Mouse (Mus musculus): ENCODE results near the gene Atg16l2. TPM values are rescaled to one million over a fixed set of nuclear protein-coding genes. Genes with fewer than 3 reads are reported as not detected.

Atg16l2 gene
- polyA plus RNA-seq (2017; shearing (Covaris generic)), result 10 to 100 TPM; 39.3 to 53.6 (median 44.9) TPM

DNA sequence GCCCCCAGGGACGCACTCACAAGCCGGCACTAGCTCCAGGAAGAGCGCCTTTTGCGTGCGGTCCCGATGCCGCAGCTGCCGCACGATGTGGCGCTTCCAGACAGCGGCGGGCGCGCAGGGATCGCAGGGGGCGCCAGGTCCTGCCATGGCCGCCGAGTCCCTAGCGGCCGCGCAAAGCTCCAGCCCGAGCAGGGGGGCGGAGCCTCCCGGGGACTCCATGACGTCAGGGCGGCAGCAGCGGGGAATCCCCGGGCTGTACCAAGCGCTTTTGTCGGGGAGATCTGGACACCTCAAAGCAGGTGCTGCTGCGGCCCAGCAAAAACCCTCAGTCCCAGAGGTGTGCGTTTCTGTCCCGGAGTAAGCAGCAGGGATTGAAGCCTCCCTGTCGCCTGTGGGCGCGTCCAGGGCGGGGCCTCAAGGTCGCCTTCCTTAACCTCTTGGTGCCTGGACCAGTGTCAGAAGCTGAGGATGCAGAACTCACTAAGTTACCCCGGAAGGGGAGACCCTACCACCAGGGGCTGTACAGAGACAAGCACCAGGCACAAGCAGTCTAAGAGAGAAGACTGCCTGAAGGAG, at the start of gene Atg16l2:
Gene Atg16l2 (minus strand): TSS at position 371 of the 576 bp plus-strand sequence.
- ATAC-seq, result peak; percentile 89

DNA sequence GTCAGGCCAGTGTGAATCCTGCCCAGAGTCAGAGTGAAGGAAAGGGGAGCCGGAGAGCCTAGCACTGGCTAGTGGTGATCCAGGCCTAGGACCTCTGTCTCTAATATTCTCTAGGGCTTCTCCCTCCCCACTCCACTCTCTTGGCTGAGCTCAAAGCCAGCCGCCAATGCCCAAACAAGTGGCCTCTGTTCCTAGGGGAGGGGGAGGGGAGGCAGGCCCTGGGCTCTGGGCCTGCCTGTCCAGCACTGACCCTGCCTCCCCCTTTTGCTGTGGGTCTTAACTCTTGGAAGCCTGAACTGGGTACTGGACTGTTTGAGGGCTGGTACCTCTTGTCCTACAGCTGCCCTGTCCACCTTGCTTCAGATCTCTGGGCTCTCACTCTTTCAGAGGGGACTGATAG, 47.8 kb upstream of the Atg16l2 start:
- ATAC-seq, result no peak

DNA sequence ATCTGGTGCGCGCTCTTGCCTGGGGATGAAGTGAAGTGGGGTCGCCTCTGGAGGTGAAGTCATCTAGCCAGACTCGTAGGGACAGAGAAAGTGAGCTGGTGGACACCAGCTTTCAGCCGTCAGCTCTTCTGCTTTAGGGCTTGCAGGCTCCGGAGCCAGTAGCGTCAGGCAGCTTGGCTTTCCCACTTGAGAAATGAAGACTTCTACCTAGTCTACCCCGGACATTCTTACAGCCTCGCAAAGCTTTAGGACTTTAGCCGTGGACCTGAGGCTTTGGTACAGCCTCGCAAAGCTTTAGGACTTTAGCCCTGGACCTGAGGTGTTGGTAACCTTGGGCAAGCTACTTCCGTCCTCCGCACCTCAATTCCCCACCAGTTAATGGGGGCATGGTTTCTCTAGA, 46.3 kb upstream of the Atg16l2 start:
- peak; percentile 48 for ATAC-seq

DNA sequence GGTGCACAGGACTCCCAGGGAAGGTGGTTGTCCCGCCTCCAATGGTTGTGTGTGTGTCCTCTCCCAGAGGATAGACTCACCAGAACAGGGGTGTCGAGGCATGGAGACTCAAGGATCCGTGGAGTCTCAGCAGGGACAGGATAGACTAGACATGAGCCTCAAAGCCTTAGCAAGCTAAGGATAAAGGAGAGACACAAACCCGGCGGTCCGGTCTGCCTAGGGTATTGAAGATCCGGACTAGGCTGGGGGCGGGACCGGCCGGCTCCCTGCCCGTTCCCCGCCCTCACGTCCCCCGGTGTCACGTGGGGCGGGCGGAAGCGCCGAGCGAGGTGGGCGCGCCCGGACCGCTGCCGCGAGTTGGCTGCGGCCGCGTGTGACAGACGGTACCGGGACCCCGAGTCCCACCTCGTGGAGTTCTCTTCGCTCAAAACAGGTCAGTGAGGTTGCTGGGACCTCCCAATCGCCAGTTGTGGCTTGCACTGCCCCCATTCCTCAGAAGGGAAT, 45.8 kb upstream of the Atg16l2 start, which contains the start of gene Arap1:
Gene Arap1 (plus strand): TSS at position 301 of the 504 bp plus-strand sequence.
- peak; percentile 80 for ATAC-seq

DNA sequence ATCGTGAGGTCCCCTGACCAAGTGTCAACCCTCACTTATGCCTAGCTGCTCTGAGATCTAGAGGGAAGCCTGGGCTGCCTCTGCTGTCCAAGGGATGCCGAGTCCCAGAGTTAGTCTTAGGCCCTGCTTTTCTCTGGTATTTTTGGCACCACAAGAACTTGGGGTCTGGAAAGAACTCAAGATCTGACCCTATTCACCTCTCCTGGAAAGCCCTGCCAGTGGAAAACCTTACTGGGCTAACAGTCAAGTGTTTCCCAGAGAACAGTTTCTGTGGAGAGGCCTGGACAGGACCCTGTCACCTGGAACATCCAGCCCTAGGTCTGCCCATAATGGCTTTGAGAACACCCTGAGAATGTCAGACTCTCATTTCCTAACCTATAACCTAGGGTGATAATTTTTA, 44.9 kb upstream of the Atg16l2 start:
- ATAC-seq, result no peak

DNA sequence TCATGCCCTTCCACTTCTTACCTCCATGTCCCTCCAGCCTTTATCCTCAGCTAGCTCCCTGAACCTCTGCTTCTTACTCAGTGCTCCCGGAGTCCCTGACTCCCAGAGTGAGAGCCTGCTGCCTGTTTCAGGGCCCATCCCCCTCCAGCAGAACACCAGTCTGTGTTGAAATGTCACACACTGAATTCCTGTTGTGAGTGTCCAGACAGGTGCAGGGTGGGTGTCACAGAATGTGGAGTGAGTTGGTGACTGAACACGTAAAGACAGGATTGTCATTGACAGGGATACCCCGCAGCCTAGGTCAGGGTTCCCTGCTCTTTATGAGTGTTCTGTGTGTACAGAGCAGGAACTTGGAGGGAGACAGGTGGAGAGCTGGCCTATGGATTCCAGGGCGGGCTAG, 42.8 kb upstream of the Atg16l2 start:
- ATAC-seq, result no peak

DNA sequence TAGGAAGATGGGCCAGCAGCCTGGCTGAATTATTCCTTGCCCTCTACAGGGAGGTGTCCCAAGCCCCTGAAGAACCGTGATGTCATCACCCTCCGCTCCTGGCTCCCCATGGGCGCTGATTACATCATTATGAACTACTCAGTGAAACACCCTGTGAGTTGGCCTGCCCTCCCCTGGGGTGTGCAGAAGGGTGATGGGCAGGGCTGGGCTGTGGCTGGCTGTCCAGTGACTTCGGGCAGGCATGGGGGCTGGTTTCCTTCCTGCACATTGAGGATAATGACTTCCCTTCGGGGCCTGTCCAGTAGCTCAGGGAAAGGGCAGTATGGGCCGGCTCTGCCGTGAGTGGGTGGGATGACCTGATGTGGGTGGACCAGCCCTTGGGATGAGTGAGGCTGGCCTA, 41.1 kb upstream of the Atg16l2 start:
- no peak for ATAC-seq

DNA sequence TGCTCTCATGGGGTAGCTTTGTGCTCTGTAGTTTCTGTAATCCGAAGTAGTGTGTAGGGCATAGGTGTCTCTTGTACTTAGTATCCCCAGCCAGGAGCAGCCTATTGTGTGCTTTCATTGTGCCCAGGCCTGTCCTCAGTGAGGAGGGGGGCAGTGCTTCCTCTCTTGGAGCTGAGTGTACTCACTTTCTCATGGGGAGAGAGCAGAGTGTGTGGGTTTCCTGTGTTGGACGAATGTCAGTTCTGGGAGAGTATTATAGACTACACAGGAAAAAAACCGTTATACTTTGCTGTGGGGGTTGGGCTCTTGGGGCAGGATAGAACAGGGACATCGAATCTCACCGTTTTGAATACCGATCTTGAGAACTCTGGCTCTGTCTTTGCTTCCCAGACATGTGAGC, 39.4 kb upstream of the Atg16l2 start:
- ATAC-seq, result peak; percentile 52

DNA sequence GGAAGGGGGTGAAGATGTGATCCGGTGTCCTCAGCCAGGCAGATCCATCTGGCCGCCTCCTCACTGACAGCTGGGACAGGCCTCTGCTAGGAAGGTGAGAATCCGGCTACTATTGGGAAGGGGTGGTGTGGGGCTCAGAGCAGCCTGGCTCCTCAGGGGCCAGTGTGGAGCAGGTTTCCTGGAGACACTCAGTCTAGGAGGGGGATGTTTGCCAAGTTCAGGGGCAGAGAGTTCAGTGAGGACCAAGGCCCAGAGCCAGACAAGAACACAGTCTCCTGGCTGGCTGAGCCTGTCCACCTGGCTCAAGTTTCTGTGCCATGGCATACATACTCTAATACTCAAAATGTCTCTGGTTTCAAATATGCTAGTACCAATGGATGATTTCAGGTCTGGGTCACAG, 35.4 kb upstream of the Atg16l2 start:
- ATAC-seq, result no peak

DNA sequence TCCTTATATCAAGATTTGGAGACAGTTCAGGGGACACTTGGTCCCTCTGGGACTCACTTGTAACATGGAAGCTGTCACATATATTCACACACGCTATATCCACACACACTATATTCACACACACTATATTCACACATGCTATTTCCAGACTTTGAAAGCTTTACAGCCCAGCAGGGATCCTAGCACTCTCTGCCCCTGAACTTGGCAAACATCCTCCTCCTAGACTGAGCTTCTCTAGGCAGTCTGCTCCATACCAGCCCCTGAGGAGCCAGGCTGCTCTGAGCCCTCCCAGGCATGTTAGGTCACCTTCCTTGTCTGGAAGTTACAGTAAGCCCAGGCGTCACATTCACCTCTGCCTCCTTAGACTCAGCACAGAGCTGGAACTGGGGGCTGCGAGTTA, 34.6 kb upstream of the Atg16l2 start:
- ATAC-seq, result no peak

DNA sequence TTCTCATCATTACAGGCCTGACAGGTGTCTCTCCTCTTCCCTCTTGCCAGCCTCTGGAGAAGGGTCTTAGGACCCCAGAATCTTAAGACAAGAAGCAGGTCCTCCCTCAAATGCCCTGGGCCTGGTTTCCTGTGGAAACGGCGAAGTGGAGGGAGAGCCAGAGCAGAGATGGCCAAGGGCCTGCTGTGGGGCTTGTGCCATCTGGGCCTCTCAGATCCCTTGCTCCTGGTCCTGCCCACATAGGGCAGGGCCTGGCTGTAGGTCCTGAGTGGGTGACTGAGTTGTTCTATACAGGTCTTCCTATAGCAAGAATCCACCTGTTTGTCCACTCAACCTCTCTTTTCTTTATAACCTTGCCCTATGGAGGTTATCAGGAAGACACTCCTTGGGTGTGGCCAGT, 33.2 kb upstream of the Atg16l2 start:
- ATAC-seq, result no peak

DNA sequence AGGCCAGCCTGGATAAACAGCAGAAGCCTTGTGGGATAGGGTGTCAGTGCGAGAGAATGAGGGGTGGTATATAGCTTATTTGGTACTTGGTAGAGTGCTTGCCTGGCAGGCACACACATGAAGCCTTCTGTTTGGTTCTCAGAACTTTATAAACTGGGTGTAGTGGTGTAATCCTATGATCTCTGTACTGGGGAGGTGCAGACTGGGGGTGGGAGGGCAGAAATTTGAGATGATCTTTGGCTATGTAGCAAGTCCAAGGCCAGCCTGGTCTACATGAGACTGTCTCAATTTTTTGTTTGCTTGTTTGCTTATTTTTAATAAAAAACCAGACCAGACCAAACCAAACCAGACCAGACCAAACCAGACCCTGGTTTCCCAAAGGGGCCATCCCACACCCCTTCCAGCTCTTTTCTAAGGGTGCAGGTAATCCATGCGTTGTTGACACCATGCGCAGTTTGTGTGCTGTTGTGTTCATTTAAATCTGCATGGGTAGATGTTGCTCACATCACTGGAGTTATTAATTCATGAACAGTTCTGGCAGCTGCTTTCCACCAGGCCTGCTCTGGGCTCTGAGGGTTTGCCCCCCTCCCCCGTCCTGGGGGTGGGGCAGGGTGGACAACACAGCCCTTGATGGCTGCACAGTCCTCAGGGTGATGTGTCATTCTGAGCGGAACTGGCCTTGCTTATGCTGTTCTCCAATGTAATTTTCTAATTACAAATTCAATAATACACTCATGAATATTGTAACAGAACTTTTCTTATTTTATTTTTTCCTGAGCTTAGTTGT, 30.2 kb upstream of the Atg16l2 start:
- no peak for ATAC-seq

DNA sequence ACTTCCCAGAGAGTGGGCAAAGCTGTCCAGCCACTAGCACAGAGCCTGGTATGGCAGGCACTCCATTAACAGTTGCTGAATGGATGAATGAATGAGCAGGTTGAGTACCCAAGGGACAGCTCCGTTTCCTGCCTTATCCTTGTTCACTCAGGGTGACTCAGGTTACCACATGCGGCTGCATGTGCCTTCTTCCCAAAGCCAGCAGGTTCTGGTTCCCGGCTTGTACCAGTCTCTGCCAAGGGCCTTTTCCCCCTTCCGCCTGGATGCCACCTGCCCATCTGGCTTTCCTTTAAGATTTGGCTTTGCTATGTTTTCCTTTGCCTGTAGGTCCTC, 28.8 kb upstream of the Atg16l2 start:
- ATAC-seq, result no peak

DNA sequence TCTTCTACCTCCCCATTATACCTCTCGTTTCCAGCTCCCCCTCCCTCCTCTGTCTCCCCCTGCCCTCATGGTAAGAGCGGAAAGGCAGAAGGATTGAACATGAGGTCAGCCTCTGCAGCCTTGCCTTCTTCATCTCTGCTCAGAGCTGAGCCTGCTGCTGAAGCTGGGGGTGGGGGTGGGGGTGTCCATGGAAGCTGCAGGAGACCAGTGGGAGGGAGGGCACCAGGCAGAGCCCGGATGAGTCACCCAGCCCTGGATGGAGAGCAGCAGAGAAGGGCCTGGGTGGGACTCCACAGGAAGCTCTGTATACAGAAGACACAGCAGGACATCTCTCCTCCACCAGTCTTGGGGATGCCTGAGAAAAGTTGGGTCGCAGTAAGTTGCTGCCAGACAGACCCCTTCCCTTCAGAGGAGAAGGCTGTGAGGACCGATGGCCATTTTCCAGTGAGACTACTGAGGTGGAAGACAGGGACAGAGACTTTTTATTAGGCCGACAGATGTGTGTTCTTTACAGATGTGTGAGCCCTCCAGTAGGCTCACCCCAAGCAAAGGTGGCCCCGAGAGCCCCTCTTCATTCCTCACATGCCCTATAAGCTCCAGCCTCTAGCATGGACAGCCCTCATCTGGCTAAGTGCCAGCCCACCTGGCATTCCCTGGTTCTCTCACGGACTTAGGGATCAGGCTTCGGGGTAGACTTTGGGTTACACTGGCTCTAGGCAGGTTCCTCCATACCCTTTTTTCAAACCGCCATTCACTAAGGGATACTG, 28.2 kb upstream of the Atg16l2 start:
- no peak for ATAC-seq

DNA sequence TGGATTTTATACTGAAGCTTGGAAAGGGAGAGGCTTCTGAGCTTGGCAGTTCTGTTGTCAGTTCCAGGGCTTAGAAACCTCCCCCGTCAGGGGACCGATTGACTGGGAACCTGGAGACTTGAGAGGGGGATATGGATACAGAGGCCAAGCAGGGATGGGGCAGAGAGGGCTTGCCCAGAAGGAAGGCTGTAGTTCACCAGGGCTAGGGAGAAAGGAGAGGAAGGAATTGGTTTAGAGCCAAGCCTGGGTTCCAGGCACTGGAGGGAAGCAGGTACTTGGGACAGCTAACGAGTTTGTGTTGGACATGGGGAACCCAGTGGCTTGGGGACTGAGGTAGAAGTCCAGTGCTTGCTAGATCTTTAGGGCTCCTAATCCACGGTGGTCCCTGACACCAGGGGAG, 27.6 kb upstream of the Atg16l2 start:
- ATAC-seq, result no peak

DNA sequence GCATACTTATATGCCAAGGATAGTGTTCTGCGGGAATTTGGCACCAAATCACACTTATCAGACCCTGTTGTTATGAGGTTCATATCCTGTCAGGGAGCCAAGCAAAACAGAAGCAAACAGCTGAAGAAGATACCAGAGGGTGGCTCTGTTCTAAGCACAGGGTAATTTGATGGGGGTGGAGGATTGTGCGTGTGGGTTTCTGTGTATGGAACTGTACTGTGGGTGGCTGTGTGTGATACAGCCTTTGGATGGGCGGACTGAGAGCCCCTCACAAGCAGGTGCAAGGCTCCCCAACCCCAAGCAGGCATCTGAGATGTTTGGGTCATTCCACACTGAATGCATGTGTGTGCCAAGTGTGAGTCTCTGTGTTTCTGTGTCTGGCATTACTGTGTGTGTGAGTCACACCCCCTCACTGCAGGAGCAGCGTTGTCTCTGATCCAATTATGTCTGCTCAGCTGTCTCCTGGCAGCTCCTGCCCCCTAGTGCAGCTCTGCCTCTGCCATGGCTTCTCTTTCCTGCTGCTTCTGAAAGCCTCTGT, 26.6 kb upstream of the Atg16l2 start:
- no peak for ATAC-seq

DNA sequence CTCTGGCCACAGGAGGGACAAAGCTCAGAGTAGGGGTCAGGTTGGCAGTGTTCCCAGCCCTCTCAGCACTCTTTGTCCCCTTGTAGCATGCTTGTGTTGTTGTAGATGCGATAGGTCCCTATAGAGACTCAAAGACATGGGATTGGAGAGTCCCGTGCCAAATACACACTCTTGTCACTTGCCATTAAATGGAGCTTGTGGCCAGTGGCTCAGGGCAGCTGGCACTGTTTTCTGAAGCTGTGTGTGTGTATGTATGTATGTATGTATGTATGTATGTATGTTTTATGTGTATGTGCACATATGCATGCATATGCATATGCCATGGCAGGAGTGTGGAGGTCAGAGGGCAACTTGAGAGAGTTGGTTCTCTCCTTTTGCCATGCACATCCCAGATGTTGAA, 25.7 kb upstream of the Atg16l2 start:
- no peak for ATAC-seq

DNA sequence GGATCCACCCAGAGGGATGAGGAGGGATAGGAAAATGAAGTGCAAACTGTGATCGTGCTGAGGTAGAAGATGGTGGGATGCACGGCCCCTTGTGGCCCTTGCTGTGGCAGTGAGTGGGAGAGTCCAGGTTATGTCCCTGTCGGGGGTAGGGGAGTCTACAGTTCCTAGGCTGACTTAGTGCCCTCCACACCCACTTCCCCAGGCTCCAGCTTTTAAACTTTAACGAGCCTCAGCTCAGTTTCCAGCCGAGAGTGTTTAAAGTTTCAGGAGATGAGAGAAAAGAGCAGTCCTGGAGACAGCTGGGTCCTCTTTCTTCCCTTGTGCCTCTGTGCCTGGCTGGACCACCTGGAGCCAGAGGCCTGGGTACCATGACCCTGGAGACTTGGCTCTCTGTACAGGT, 25.2 kb upstream of the Atg16l2 start:
- no peak for ATAC-seq

DNA sequence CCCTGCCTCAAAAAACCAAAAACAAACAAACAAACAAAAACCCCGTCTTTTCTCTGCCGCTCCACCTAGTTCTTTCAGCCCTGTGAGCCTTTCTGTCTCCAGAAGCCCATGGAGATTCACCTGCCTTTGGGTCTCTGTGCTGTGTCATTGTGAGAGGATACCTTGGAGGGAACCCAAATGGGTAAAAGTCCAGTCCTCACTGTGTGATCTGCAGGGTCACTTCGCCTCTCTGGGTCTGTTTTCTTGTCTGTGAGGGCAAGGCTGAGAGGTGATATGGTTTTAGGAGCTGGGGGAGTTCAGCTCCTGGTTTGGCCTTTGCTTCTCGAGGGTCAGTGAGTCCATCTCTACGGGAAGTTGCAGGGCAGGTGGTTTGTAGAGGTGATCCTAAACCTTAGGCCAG, 24.0 kb upstream of the Atg16l2 start:
- ATAC-seq, result no peak

DNA sequence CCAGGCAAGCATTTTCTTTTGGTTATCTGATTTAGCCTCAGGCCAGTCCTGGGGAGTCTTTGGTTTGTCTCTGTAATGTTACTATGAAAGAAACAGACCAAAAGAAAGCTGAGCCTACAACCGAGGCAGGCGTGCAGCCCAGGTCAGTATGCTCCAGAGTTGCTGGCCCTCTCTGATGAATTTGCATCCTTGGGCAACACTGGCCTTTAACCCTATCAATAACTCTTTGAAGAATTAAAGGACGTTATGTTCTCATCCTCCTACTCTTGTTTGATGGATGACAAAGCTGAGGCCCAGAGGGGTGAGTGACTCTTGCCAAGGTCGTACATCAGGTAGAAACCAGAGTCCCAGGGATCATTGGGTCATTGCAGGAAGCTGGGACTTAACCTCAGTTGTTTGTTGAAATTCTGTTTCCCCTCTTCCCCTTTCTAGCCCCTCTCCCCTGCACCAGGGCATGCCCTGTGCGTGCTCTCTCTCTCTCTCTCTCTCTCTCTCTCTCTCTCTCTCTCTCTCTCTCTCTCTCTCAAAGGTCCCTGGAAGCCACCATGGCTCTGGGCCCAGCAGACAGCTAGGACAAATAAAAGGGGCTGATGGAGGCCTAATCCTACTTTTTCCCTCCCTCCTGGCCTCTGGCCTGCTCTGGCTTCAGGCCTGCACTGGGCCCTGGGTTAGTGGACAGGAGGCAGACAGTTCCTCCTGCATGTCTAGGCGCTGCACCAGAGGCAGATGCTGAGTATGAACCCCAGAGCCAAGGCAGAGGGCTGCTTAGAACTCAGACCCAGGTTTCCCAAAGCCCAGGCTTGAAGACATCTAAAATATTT, 22.3 kb upstream of the Atg16l2 start:
- no peak for ATAC-seq

DNA sequence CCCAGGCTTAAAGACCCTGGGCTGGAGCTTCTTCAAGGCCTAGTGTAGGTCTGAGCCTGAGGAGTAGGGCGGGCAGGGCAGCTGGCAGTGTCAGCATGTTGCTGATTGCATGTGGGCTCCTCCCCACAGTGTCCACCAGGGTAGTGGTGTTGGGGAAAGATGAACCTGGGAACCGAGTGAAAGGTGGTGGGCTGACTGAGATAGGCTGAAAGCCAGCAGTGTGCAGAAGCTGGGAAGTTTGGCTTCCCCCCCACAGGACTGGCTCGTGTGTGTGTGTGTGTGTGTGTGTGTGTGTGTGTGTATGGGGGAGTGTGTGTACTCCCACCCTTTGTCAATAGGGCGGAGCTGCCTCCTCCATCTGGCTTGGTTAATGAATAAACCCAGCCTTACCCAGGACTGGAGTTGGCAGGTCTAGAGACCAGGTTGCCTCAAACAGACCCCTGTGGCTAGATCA, 21.1 kb upstream of the Atg16l2 start:
- no peak for ATAC-seq

DNA sequence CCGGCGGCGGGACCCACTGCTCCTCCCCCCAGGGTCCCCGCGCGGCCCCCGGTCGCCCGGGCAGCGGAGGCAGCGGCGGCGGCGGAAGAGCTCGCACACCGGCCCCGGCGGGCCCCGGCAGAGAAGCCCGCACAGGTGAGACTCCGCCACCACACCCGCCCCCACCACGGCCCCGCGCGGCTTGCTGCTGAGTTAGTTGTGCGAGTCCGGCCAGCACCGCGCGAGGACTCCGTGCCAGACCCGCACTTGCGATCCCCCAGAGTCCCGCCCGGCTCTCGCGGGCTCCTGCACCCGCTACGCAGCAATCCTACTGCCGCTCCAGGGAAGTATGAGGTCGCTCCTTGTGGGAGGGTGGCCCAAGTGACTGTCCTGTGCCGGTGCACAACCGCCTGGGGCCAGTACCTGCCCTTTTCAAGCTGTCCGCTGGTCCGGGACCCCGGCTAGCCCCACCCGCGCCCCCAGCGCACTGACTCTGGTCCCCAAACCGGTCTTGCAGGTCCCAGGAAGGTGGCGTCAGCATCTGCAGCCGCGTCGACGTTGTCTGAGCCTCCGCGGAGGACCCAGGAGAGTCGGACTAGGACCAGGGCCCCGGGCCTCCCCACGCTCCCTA, 19.3 kb upstream of the Atg16l2 start:
- ATAC-seq, result peak; percentile 32
